Mouse (Mus musculus) large intestine, adult 2 months (tissue): ENCODE data around the gene 6430548M08Rik. TPM values are rescaled to one million over a fixed set of nuclear protein-coding genes. Genes with fewer than 3 reads are reported as not detected.

ENCODE experiments used
- DNase-seq: peaks from one replicate; pipeline ENCODE4 v3.0.0-alpha.2; 2012; ENCODE audit warnings: low read depth, low spot score
- WGBS: fragments of 180-500 bp; shearing (Covaris S2); methylation state at CpG from one replicate; pipeline ENCODE4 v1.1.7; 2018; 5-methylcytosine and 5-hydroxymethylcytosine counted together
- polyA plus RNA-seq: library from polyadenylated mRNA; depleted of rRNA; stranded (reverse); fragments of >200 nt; gene quantifications from 2 replicates; pipeline ENCODE4 v1.2.3, GENCODE M21; 2012

The 6430548M08Rik gene
- polyA plus RNA-seq, 1 experiment, result 10.6 TPM

- 66% methylated on average over 18 of the region's 18 CpGs for WGBS
- no peak for DNase-seq
These were observed 60.7 kb downstream of the 6430548M08Rik start for GRCm38 (mm10) chr8:120174606-120175005.

- WGBS, result 56% methylated on average over 4 of the region's 4 CpGs
- DNase-seq, result no peak
These were observed 62.7 kb downstream of the 6430548M08Rik start for GRCm38 (mm10) chr8:120176605-120177004.

GRCm38 (mm10) chr8:120177318-120178123, 63.6 kb downstream of the 6430548M08Rik start, which contains the start of gene Fam92b:
TSS of gene Fam92b (minus strand) at chr8:120177466.
- 9% methylated on average over 21 of the region's 26 CpGs for WGBS
- DNase-seq, result no peak

GRCm38 (mm10) chr8:120178124-120178514, 64.2 kb downstream of the 6430548M08Rik start:
- DNase-seq, result no peak
- WGBS, result 24% methylated on average over 10 of the region's 10 CpGs

GRCm38 (mm10) chr8:120179027-120179431, 65.1 kb downstream of the 6430548M08Rik start:
- DNase-seq, result peak; percentile 60
- under 1% methylated on average over 10 of the region's 10 CpGs for WGBS

GRCm38 (mm10) chr8:120180445-120180970, 66.6 kb downstream of the 6430548M08Rik start:
- no peak for DNase-seq
- WGBS, result 70% methylated on average over 7 of the region's 7 CpGs

GRCm38 (mm10) chr8:120181274-120181673, 67.3 kb downstream of the 6430548M08Rik start:
- 70% methylated on average over 5 of the region's 5 CpGs for WGBS
- no peak for DNase-seq

GRCm38 (mm10) chr8:120181861-120182414, 68.0 kb downstream of the 6430548M08Rik start:
- DNase-seq, result no peak
- 71% methylated on average over 4 of the region's 4 CpGs for WGBS

- WGBS, result 25% methylated on average over 9 of the region's 9 CpGs
- no peak for DNase-seq
These were observed 70.4 kb downstream of the 6430548M08Rik start for GRCm38 (mm10) chr8:120184366-120184765.

GRCm38 (mm10) chr8:120184850-120185792, 71.2 kb downstream of the 6430548M08Rik start:
- WGBS, result 33% methylated on average over 17 of the region's 17 CpGs
- no peak for DNase-seq

GRCm38 (mm10) chr8:120186454-120186853, 72.5 kb downstream of the 6430548M08Rik start:
- DNase-seq, result no peak
- WGBS, result 67% methylated on average over 8 of the region's 8 CpGs

GRCm38 (mm10) chr8:120188510-120188909, 74.6 kb downstream of the 6430548M08Rik start:
- WGBS, result 54% methylated on average over 6 of the region's 6 CpGs
- no peak for DNase-seq

- no peak for DNase-seq
These were observed 75.5 kb downstream of the 6430548M08Rik start for GRCm38 (mm10) chr8:120189440-120189839.

GRCm38 (mm10) chr8:120190107-120190809, 76.3 kb downstream of the 6430548M08Rik start:
- WGBS, result 80% methylated on average over 17 of the region's 17 CpGs
- no peak for DNase-seq

More at GRCm38 (mm10) chr8:120189440-120189839, 75.5 kb downstream of the 6430548M08Rik start:
- 85% methylated on average over 6 of the region's 6 CpGs for WGBS

- DNase-seq, result peak; percentile 24
- WGBS, result 19% methylated on average over 20 of the region's 20 CpGs
These were observed 77.0 kb downstream of the 6430548M08Rik start for GRCm38 (mm10) chr8:120190810-120191413.

- 65% methylated on average over 5 of the region's 5 CpGs for WGBS
- no peak for DNase-seq
These were observed 77.7 kb downstream of the 6430548M08Rik start for GRCm38 (mm10) chr8:120191633-120192032.

GRCm38 (mm10) chr8:120192118-120192517, 78.2 kb downstream of the 6430548M08Rik start:
- 95% methylated on average over 5 of the region's 5 CpGs for WGBS
- no peak for DNase-seq

- DNase-seq, result no peak
- WGBS, result 36% methylated on average over 6 of the region's 6 CpGs
These were observed 87.4 kb downstream of the 6430548M08Rik start for GRCm38 (mm10) chr8:120201351-120201750.

- 42% methylated on average over 3 of the region's 3 CpGs for WGBS
- no peak for DNase-seq
These were observed 88.6 kb downstream of the 6430548M08Rik start for GRCm38 (mm10) chr8:120202546-120202945.
